Mouse (Mus musculus) G1E (cell line): Measurements from ENCODE around the gene Hhipl1. TPM values are rescaled to one million over a fixed set of nuclear protein-coding genes. Genes with fewer than 3 reads are reported as not detected.
A peak's percentile ranks its signal among the peaks of the same experiment; 100 is the strongest.

Experiments
- ATAC-seq: 2 replicates; pipeline ENCODE4 v1.8.0; 2016; ENCODE audit warnings: mild to moderate bottlenecking; ENCODE audit not compliant: insufficient number of reproducible peaks, poor library complexity, low FRiP score, severe bottlenecking; ENCODE audit errors: extremely low read depth
- DNase-seq: peaks from one replicate; pipeline ENCODE4 v3.0.0; 2012; ENCODE audit warnings: low spot score
- H3K27me3 ChIP-seq: 2 replicates; pipeline ENCODE4 v1.6.1; 2012; ENCODE audit warnings: mild to moderate bottlenecking, low read length, inconsistent platforms; ENCODE audit not compliant: insufficient read depth
- H3K36me3 ChIP-seq: replicated peaks from 2 replicates; pipeline ENCODE3; 2012; ENCODE audit warnings: mild to moderate bottlenecking, inconsistent platforms
- H3K4me1 ChIP-seq: 2 replicates; pipeline ENCODE4 v1.6.1; 2012; ENCODE audit warnings: low read depth, low read length, inconsistent platforms, mixed read lengths; ENCODE audit not compliant: insufficient read depth
- H3K4me3 ChIP-seq: 2 replicates; pipeline ENCODE4 v1.5.1; 2012; ENCODE audit warnings: low read depth, mild to moderate bottlenecking, inconsistent platforms, low read length, moderate library complexity, mixed read lengths
- H3K9me3 ChIP-seq: replicated peaks from 2 replicates; pipeline ENCODE4 v1.6.1; 2012; ENCODE audit warnings: inconsistent platforms
- CTCF ChIP-seq: IDR thresholded peaks from 2 replicates; pipeline ENCODE4 v1.5.1; 2012; ENCODE audit warnings: low read depth, low read length, inconsistent platforms, mixed read lengths
- GATA1 ChIP-seq: IDR thresholded peaks from 2 replicates; pipeline ENCODE4 v1.6.1; 2012; ENCODE audit warnings: borderline replicate concordance, low read length, inconsistent platforms, mixed read lengths
- GATA2 ChIP-seq: IDR thresholded peaks from 2 replicates; pipeline ENCODE4 v1.6.1; 2012; ENCODE audit warnings: low read depth, low read length, inconsistent platforms, borderline replicate concordance
- POLR2AphosphoS5 ChIP-seq: IDR thresholded peaks from 2 replicates; pipeline ENCODE4 v1.6.1; 2012; ENCODE audit warnings: low read depth, low read length, inconsistent platforms; ENCODE audit not compliant: insufficient replicate concordance
- TAL1 ChIP-seq: conservative IDR thresholded peaks from 2 replicates; pipeline ENCODE4 v1.6.1; 2012; ENCODE audit warnings: low read depth, low read length, inconsistent platforms, mixed read lengths
- polyA plus RNA-seq: library from polyadenylated mRNA; stranded (reverse); fragments of >175 nt; gene quantifications from 2 replicates; pipeline ENCODE4 v1.2.3, GENCODE M21; 2012
- total RNA-seq, 2 experiments: library from RNA; stranded (forward) in 1 of 2; stranded (reverse) in 1 of 2; fragments of 200-1000 nt in 1 of 2; fragments of >200 nt in 1 of 2; fragmentation: Nextera tagmentation in 1 of 2; gene quantifications; 2 replicates each; pipeline ENCODE4 v1.2.3; 2014 to 2017

The Hhipl1 gene
- total and polyA plus RNA-seq, 3 experiments: 0.05 TPM; not detected in 2

- Histone ChIP-seq H3K4me1 (no peaks in the 10 kb centered on the region), H3K4me3 (no peak overlapping the region; the same call in 1 of the 2 replicates), H3K36me3 (no peaks in the 10 kb centered on the region), H3K27me3 (no peaks in the 10 kb centered on the region), H3K9me3 (peaks cover 88% of the 10 kb centered on the region)
- no peak for TF ChIP-seq TAL1
- no peak for TF ChIP-seq CTCF
- no peak for TF ChIP-seq GATA2
- no peak for TF ChIP-seq GATA1
- no peak for TF ChIP-seq POLR2AphosphoS5
- DNase-seq (no peak), ATAC-seq (no peak)
These were observed 19.1 kb upstream of the Hhipl1 start for GRCm38 (mm10) chr12:108287011-108287410.

- Histone ChIP-seq H3K4me1 (no peaks in the 10 kb centered on the region), H3K27me3 (no peaks in the 10 kb centered on the region)
- no peak for TF ChIP-seq TAL1
- no peak for TF ChIP-seq GATA2
- no peak for TF ChIP-seq CTCF
These were observed 17.8 kb upstream of the Hhipl1 start for GRCm38 (mm10) chr12:108288127-108288880.

DNA sequence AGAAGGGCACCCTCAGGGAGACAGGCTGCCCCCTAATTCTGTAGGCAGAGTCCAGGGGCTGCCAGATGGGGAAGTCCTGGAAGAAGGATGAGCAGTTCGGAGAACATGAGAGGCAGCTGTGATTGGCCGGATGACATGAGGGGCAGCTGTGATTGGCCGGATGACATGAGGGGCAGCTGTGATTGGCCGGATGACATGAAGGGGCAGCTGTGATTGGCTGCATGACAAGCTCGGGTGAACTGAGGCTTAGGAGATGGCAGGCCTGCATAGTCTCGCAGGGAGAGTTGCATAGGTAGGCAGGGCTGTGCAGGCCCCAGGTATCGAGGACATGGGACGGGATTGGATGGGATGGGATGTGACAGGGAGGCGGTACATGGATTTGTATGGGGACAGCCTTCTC lies 13.7 kb upstream of the Hhipl1 start:
- Histone ChIP-seq H3K9me3 (peaks cover 89% of the 10 kb centered on the region), H3K36me3 (no peaks in the 10 kb centered on the region), H3K4me3 (no peak overlapping the region; the same call in 1 of the 2 replicates), H3K4me1 (no peaks in the 10 kb centered on the region), H3K27me3 (no peaks in the 10 kb centered on the region)
- no peak for TF ChIP-seq GATA2
- no peak for TF ChIP-seq TAL1
- no peak for TF ChIP-seq POLR2AphosphoS5
- no peak for TF ChIP-seq CTCF
- TF ChIP-seq GATA1: no peak
- no peak for ATAC-seq
- no peak for DNase-seq

More at GRCm38 (mm10) chr12:108288127-108288880, 17.8 kb upstream of the Hhipl1 start:
- no peak for DNase-seq
- ATAC-seq: no peak
- Histone ChIP-seq H3K36me3 (no peaks in the 10 kb centered on the region), H3K4me3 (peak overlapping the region; percentile 5; the same call in 1 of the 2 replicates), H3K9me3 (peaks cover 90% of the 10 kb centered on the region)

GRCm38 (mm10) chr12:108292957-108293356 lies 13.1 kb upstream of the Hhipl1 start:
- H3K9me3 ChIP-seq: peaks cover 94% of the 10 kb centered on the region
- DNase-seq: no peak
- no peak for TF ChIP-seq POLR2AphosphoS5
- TF ChIP-seq GATA2: no peak
- no peak for TF ChIP-seq CTCF
- no peak for TF ChIP-seq GATA1
- no peak for TF ChIP-seq TAL1
- no peaks in the 10 kb centered on the region for H3K27me3 ChIP-seq
- no peak for ATAC-seq
- H3K36me3 ChIP-seq: no peaks in the 10 kb centered on the region
- H3K4me1 ChIP-seq: no peaks in the 10 kb centered on the region
- H3K4me3 ChIP-seq: no peak overlapping the region

DNA sequence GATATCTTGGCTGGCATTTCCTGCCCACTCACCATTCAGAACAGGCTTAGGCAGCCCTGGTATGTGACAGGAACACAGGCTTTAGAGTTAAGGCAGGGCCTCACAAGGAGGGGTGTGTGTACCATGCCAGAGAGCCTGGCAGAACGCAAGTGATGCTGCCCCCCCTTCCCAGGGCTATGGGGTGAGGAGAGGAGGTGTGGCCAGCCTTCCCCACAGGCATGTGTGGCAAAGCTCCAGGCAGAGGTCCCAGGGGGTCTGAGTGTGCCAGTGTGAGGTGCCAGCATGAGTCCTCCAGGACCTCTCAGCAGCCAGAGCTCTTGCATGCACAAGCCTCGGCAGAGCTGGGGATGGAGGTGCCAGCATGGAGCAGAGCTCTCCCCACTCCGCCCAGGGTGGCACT lies 11.4 kb upstream of the Hhipl1 start:
- DNase-seq: no peak
- Histone ChIP-seq H3K27me3 (no peaks in the 10 kb centered on the region), H3K36me3 (no peaks in the 10 kb centered on the region), H3K4me1 (no peaks in the 10 kb centered on the region), H3K4me3 (peak overlapping the region; percentile 21; the same call in 1 of the 2 replicates), H3K9me3 (peaks cover 91% of the 10 kb centered on the region)
- TF ChIP-seq TAL1 (no peak), GATA1 (no peak), POLR2AphosphoS5 (no peak), GATA2 (no peak), CTCF (no peak)
- no peak for ATAC-seq

DNA sequence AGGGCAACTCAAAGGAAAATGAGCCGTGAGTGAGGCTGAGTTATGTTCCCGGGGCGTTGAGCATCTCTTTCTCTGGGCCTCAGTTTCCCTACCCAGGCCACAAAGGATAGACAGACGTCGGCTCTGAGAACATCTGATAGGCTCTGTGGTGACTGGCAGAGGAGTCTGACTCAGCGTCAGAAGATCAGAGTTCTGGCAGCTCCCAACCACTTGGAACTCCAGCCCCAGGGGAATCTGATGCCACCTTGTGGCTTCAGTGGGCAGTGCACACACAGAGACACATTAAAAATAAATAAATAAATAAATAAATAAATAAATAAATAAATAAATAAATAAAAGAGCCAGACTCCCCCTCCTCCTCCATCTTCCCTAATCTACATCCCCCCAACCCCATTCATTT lies 9.0 kb upstream of the Hhipl1 start:
- no peaks in the 10 kb centered on the region for H3K27me3 ChIP-seq
- H3K9me3 ChIP-seq: peaks cover 78% of the 10 kb centered on the region
- H3K36me3 ChIP-seq: no peaks in the 10 kb centered on the region
- no peak for DNase-seq
- TF ChIP-seq GATA1 (no peak), CTCF (no peak), GATA2 (no peak), TAL1 (no peak), POLR2AphosphoS5 (no peak)
- no peaks in the 10 kb centered on the region for H3K4me1 ChIP-seq
- no peak for ATAC-seq
- H3K4me3 ChIP-seq: no peak overlapping the region

DNA sequence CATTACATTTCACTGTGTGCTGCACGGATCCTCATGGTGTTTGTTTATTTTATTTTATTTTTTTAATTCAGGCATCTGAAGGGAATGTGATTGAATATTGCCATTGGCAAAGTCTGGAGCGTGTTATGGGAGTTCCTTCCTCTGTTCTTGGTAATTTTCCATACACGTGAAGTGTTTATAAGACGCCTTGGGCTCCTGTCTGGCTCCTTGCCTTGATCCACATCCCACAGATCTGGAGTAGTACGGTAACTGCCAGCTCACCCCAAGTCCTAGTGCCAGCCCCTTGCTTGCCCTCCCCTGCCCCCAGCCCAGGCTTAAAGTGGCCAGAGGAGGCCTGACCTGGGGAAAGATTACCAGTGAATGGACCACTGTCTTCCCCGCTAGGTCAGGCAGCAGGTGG lies 5.1 kb upstream of the Hhipl1 start:
- no peaks in the 10 kb centered on the region; the same call in 1 of the 2 replicates for H3K27me3 ChIP-seq
- no peaks in the 10 kb centered on the region for H3K4me1 ChIP-seq
- H3K4me3 ChIP-seq: no peak overlapping the region
- peaks cover 76% of the 10 kb centered on the region for H3K9me3 ChIP-seq
- ATAC-seq: no peak
- no peaks in the 10 kb centered on the region for H3K36me3 ChIP-seq
- TF ChIP-seq CTCF (no peak), TAL1 (no peak), POLR2AphosphoS5 (no peak), GATA1 (no peak), GATA2 (no peak)
- DNase-seq: no peak
